Mouse (Mus musculus): ENCODE measurements around the gene Serbp1. TPM values are rescaled to one million over a fixed set of nuclear protein-coding genes. Genes with fewer than 3 reads are reported as not detected.

Gene Serbp1
- total RNA-seq, 2 experiments from 2014 or later = 209 to 215 TPM

DNA sequence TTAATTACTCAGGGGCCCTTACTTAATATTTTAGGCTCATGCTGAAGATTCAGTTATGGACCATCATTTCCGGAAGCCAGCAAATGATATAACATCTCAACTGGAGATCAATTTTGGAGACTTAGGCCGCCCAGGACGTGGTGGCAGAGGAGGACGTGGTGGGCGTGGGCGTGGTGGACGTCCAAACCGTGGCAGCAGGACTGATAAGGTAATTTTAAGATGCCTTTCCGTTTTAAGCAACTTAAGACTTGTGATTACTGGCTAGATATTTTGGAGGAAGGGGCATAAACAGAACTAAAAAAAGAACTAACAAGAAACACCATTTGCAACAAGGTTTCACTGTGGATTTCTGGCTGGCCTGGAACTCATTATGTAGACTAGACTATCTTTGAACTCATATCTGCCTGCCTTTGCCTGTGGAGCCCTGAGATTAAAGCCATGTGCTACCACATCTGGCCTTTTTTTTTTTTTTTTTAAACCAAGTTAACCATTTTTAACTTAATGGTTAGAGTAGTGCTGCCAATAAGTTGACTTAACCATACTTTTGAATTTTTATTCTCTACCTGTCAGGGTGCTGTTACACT is 43.7 kb downstream of the Serbp1 start:
- intact Hi-C loops (cut with DNase I) = no loop called here
- no peak for DNase-seq (ENCODE audit: low spot score in 2 of 2)

GRCm38 (mm10) chr6:67282897-67283296 is 44.9 kb downstream of the Serbp1 start:
- DNase-seq (ENCODE audit: low spot score in 2 of 2) = no peak
- intact Hi-C loops (cut with DNase I) = no loop called here

- intact Hi-C loops (cut with DNase I) = no loop called here
- DNase-seq (ENCODE audit: low spot score in 2 of 2) = no peak
These were observed 54.2 kb downstream of the Serbp1 start for GRCm38 (mm10) chr6:67292042-67292623.

DNA sequence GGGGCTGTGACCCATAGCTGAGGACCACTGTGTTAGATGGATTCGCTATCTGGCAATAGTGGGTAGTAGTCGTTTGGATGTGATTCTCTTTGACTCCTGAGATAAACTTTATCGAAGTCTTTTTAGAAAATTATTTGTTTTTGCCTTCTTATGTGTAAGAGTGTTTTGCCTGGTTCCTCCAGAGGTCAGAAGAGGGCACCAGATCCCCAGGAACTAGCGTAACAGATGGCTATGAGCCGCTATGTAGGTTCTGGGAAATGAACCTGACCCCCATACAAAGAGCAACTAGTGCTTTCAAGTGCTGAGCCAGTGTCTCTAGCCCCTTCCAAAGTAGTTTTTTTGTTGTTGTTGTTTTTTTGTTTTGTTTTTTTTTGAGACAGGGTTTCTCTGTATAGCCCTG is 58.1 kb downstream of the Serbp1 start:
- intact Hi-C loops (cut with DNase I) = no loop called here
- no peak for DNase-seq (ENCODE audit: low spot score in 2 of 2)

DNA sequence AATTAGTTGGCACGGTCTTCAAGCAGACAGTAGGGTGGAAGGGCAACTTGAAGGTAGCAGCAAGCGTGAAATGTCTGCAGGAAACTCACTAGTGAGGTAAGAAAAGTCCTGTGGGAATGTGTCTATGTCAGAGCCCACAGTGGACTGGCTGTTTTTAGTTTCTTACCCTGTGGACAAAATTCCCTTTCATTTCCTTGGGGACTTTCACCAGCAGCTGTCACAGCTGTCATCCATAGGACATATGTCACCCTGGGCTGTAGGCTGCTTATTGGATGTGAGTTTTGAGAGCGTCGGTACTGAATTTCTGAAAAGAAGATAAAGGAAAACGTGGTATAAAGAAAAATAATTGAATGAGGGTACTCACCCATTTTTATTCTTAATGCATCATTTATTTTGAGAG is 60.8 kb downstream of the Serbp1 start:
- intact Hi-C loops (cut with DNase I) = no loop called here
- no peak for DNase-seq (ENCODE audit: low spot score in 2 of 2)

DNA sequence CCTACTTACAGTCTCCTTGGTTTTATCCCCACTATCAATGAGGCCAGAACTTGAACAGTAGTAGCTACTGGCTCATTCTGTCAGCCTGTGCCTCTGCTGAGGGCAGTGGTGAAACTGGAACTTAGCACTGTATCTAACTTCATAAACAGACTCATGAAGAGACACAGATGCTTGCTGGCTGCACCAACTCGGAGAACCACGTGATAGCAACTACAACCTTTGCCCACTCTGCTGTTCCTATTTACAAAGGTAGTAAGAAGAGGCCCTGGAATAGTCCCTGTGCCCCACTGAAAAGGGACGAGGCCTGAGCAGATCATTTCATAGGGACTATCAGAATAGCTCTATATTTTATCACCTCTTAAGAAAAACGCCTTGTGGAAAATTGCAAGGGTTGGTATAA is 62.3 kb downstream of the Serbp1 start:
- intact Hi-C loops (cut with DNase I) = loop anchor here (10.0 kb wide), 1 partner anchor 135 kb away; no protein-coding TSS in a partner anchor
- no peak for DNase-seq (ENCODE audit: low spot score in 2 of 2)

GRCm38 (mm10) chr6:67300710-67301163 is 62.8 kb downstream of the Serbp1 start:
- intact Hi-C loops (cut with DNase I) = loop anchor here (10.0 kb wide), 1 partner anchor 134 kb away; no protein-coding TSS in a partner anchor
- DNase-seq (ENCODE audit: low spot score in 2 of 2) = peak; percentile 33 to 58

DNA sequence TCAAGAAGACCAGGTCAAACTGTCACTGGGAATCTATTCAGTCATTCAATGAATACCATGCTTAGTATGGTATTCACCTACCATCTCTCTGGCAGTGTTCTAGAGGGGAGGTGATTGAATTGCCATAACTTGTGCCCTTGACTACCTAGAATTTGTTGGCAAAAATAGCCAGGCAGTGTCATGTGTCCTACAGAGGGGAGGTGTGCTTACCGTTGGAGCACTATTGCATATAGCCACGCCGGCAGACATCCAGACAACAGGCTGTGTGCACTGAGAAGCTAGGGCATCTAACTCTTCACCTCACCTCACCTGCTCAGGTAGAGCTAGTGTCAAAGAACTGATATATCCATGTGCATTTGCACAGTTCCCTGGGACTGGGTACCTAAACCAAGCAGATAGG is 63.3 kb downstream of the Serbp1 start:
- no peak for DNase-seq (ENCODE audit: low spot score in 2 of 2)
- intact Hi-C loops (cut with DNase I) = loop anchor here (10.0 kb wide), 1 partner anchor 134 kb away; no protein-coding TSS in a partner anchor

- no peak for DNase-seq (ENCODE audit: low spot score in 2 of 2)
- intact Hi-C loops (cut with DNase I) = loop anchor here (10.0 kb wide), 1 partner anchor 132 kb away; no protein-coding TSS in a partner anchor
These were observed 64.5 kb downstream of the Serbp1 start for GRCm38 (mm10) chr6:67302471-67302870.

DNA sequence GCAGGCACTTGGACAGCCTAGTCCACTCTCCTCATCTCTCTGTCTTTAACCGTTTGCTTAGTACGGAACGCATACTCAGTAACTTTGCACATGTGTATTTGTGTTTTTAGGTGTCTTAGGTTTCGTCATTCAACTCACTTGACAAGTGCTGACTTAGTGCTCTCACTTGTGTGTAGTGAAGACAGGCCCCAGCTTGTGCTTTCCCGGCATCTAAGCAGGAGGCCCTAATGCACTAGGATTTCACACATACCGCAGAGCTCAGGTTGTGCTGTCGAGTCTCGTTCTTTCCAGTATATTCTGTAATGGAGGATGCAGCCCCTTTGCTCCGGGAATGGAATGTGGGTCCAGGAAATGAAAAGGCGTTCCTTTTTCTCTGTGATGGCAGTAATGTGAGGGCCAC is 65.2 kb downstream of the Serbp1 start:
- intact Hi-C loops (cut with DNase I) = loop anchor here (10.0 kb wide), 1 partner anchor 132 kb away; no protein-coding TSS in a partner anchor
- DNase-seq (ENCODE audit: low spot score in 2 of 2) = no peak

DNA sequence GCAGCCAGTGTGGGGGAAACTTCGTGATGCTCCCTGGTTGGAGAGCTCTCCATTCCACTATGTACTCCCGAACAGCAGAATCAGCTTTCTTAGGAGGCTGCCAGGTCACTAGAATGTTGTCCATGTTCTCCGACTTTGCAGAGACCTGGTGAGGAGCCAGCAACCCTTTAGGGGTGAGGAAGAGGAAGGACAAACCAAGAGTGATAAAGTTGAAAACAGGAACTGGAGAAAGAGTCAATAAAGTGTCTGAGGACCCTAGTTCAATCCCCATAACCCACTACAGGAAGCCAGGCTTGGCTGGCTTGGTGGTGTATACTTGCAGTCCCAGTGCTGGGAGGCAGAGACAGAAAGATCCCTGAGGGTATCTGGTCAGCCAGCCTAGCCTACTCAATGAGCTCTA is 71.0 kb downstream of the Serbp1 start:
- no peak for DNase-seq (ENCODE audit: low spot score in 2 of 2)
- intact Hi-C loops (cut with DNase I) = loop anchor here (10.0 kb wide), 1 partner anchor 126 kb away; no protein-coding TSS in a partner anchor

DNA sequence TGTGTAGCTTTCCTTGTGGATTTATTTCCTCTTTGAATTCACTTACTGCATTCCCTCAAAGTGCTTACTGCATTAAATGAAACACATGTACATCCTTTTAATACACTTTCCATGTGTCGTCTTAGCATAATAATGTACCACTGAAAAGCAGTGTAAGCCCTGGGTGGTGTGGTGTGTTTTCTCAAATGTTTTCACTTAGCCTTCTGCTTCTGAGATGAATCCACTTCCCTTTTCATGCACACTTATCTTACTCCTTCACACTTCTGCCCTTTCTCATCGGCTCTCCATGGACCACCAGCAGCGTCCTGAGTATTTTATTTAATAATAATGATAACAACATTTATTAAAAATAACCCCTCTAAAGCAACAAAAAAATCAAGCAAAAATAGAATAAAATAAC is 71.8 kb downstream of the Serbp1 start:
- no peak for DNase-seq (ENCODE audit: low spot score in 2 of 2)
- intact Hi-C loops (cut with DNase I) = loop anchor here (10.0 kb wide), 1 partner anchor 125 kb away; no protein-coding TSS in a partner anchor

DNA sequence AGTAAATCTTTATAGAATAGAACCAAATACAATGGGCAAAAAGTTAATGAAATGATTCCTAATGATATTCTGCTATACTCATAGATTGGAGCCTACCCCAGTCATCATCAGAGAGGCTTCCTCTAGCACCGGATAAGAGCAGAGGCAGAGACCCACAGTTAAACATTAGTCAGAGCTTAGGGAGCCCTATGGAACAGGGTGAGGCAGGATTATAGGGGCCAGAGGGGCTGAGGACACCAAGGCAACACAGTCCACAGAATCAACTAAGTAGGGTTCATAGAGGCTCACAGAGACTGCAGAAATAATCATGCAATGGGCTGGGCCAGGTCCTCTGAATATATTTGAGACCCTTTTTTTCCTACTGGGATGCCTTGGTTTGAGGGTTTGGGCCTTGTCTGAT is 76.7 kb downstream of the Serbp1 start:
- DNase-seq (ENCODE audit: low spot score in 2 of 2) = no peak
- intact Hi-C loops (cut with DNase I) = loop anchor here (5.0 kb wide), 1 partner anchor 352 kb away; no protein-coding TSS in a partner anchor

GRCm38 (mm10) chr6:67317068-67317467 is 79.1 kb downstream of the Serbp1 start:
- intact Hi-C loops (cut with DNase I) = loop anchor here (5.0 kb wide), 1 partner anchor 355 kb away; no protein-coding TSS in a partner anchor
- DNase-seq (ENCODE audit: low spot score in 2 of 2) = no peak

DNA sequence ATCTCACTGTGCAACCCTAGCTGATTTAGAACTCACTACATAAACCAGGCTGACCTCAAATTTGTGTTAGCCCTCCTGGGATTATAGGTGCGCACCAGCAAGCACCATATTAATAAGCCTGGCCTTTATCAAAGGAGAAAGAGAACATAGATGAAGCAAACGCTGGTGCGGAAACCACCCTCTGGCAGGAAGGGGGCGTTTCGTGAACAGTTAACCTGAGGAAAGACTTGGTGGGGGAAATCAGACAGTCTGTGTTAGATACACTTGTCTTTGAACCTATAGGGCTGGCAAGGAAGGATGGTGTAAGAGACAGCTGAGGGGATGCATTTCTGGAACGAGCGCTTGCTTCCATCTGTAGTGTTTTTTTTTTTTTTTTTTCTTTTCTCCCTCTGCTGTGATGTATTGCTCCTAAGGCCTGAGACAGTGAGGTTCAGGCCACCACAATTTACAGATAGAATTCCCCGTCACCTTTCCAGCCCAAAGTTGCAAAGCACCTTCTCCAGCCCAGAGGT is 79.9 kb downstream of the Serbp1 start:
- DNase-seq (ENCODE audit: low spot score in 2 of 2) = no peak
- intact Hi-C loops (cut with DNase I) = loop anchor here (2.0 to 5.0 kb wide), 3 partner anchors 121 to 356 kb away; no protein-coding TSS in a partner anchor

- DNase-seq (ENCODE audit: low spot score in 2 of 2) = peak; percentile 73 to 77
- intact Hi-C loops (cut with DNase I) = loop anchor here (2.0 to 5.0 kb wide), 3 partner anchors 122 to 356 kb away; no protein-coding TSS in a partner anchor
These were observed 80.5 kb downstream of the Serbp1 start for GRCm38 (mm10) chr6:67318451-67318850.

DNA sequence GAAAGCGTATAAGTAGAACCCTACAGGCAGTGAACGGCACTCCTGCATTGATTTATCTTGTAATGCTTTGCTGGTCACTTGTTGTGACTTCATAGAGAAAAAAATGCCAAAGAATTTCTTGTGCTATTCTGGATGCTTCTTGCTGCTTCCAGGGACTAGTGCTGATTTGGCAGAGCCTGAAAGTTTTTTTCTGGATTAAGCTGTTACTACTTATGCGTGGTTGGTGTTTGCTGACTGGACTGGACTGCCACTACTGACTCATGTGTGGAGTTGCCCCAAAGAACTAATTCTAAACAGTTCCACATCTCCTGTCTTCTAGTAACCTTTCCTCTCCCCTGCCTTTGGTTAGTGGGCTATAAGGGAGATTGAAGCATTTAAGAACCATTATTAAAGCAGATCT is 85.8 kb downstream of the Serbp1 start:
- no peak for DNase-seq (ENCODE audit: low spot score in 2 of 2)
- intact Hi-C loops (cut with DNase I) = no loop called here

GRCm38 (mm10) chr6:67337943-67338342 is 100.0 kb downstream of the Serbp1 start:
- DNase-seq (ENCODE audit: low spot score in 2 of 2) = no peak
- intact Hi-C loops (cut with DNase I) = no loop called here

DNA sequence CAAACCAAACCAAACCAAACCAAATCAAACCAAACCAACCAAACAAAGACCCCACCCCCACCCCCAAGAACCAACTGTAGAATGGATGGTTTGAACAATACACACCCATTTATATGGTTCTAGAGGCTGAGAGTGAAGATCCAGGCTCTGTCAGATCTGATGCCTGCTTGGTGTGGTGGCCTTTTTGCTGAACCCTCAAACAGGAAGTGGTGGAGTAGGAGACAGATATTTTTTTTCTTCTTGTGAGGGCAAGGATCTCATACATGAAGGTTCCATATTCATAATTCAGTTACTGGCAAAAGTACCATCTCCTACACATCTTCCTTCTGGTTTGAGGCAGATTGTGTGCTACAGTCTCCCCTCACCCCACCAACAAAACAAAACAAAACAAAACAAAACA is 101.5 kb downstream of the Serbp1 start:
- intact Hi-C loops (cut with DNase I) = no loop called here
- DNase-seq (ENCODE audit: low spot score in 2 of 2) = no peak
